8 mouse cellular contexts compared by ENCODE assay signal in genomic region chr19:4743524-4743923, GRCm38 (mm10). TPM values are rescaled to one million over a fixed set of nuclear protein-coding genes. Genes with fewer than 3 reads are reported as not detected.
DNase-seq lines count a peak whose midpoint lies in the region; ATAC-seq and TF ChIP-seq lines count a peak whose summit lies in the region.
"Had no signal": no experiment of that assay in that cellular context is flagged by ENCODE, and none has a peak within 500 bp of the region (broad histone marks: within the 10 kb centered on the region; RNA-seq: fewer than 3 reads in every experiment).

No protein-coding gene starts in this region.

- no peaks in the 10 kb centered on the region for H3K27me3 ChIP-seq in kidney, embryonic 16.5 days (ENCODE audit: insufficient read depth, low read length)
- H3K27me3 ChIP-seq in limb, embryonic 14.5 days (ENCODE audit: control insufficient read depth, insufficient read depth, low read length): no peaks in the 10 kb centered on the region
- no peaks in the 10 kb centered on the region for H3K27me3 ChIP-seq in midbrain, embryonic 15.5 days (replicated peaks)
- H3K27me3 ChIP-seq: midbrain, embryonic 12.5 days had no signal

- H3K4me2 ChIP-seq in kidney, embryonic 16.5 days (replicated peaks; ENCODE audit: low read depth, low read length): no peak overlapping the region
- no peak overlapping the region for H3K4me2 ChIP-seq in limb, embryonic 14.5 days (replicated peaks; ENCODE audit: low read depth, low read length, severe bottlenecking)
- H3K4me2 ChIP-seq in midbrain, embryonic 15.5 days: no peak overlapping the region
- H3K4me2 ChIP-seq: midbrain, embryonic 12.5 days had no signal

- no peaks in the 10 kb centered on the region for H3K9me3 ChIP-seq in kidney, embryonic 16.5 days (ENCODE audit: low read length)
- H3K9me3 ChIP-seq in limb, embryonic 14.5 days (ENCODE audit: control insufficient read depth, low read length): no peaks in the 10 kb centered on the region
- H3K9me3 ChIP-seq in midbrain, embryonic 15.5 days: no peaks in the 10 kb centered on the region
- H3K9me3 ChIP-seq: midbrain, embryonic 12.5 days had no signal

- peak; percentile 35 for DNase-seq in kidney, adult 9 months
- peak; percentile 13 to 16 for DNase-seq in B cell, adult 2 months
- DNase-seq in MN1 (ENCODE audit: low spot score): peak; percentile 37
- peak; percentile 59 for DNase-seq in limb, embryonic 14.5 days (ENCODE audit: low spot score)
- DNase-seq in urinary bladder, adult 18-20 months (ENCODE audit: low spot score in 2 of 2): no peak

- H3K27ac ChIP-seq in kidney, embryonic 16.5 days (ENCODE audit: low read length): no peak overlapping the region
- H3K27ac ChIP-seq in limb, embryonic 14.5 days (replicated peaks; ENCODE audit: low read depth, low read length): no peak overlapping the region
- H3K27ac ChIP-seq in midbrain, embryonic 15.5 days: no peak overlapping the region
- H3K27ac ChIP-seq: midbrain, embryonic 12.5 days had no signal

- H3K9ac ChIP-seq in kidney, embryonic 16.5 days (replicated peaks; ENCODE audit: low read length): no peak overlapping the region
- no peak overlapping the region for H3K9ac ChIP-seq in limb, embryonic 14.5 days (ENCODE audit: low read depth, low read length, severe bottlenecking)
- H3K9ac ChIP-seq in midbrain, embryonic 15.5 days: no peak overlapping the region
- H3K9ac ChIP-seq: midbrain, embryonic 12.5 days had no signal

- H3K4me1 ChIP-seq in kidney, embryonic 16.5 days (ENCODE audit: insufficient read depth, low read length): no peaks in the 10 kb centered on the region
- H3K4me1 ChIP-seq in limb, embryonic 14.5 days (ENCODE audit: control insufficient read depth, insufficient read depth, low read length): no peaks in the 10 kb centered on the region
- H3K4me1 ChIP-seq in midbrain, embryonic 15.5 days: no peaks in the 10 kb centered on the region
- H3K4me1 ChIP-seq: midbrain, embryonic 12.5 days had no signal

- ATAC-seq in kidney, embryonic 16.5 days (ENCODE audit: low FRiP score, low TSS enrichment): no peak
- ATAC-seq in limb, embryonic 14.5 days (ENCODE audit: low FRiP score, low read depth): no peak
- ATAC-seq in midbrain, embryonic 15.5 days (replicated peaks): no peak

- TF ChIP-seq POLR2A in limb, embryonic 14.5 days (IDR thresholded peaks at IDR 0.05; ENCODE audit: borderline replicate concordance, extremely low read depth, insufficient read depth, insufficient read length): no peak

- H3K36me3 ChIP-seq in kidney, embryonic 16.5 days (ENCODE audit: insufficient read depth, low read length): no peaks in the 10 kb centered on the region
- H3K36me3 ChIP-seq in limb, embryonic 14.5 days (ENCODE audit: control insufficient read depth, insufficient read depth, low read length): no peaks in the 10 kb centered on the region; the same call in 1 of the 2 replicates
- peaks cover 84% of the 10 kb centered on the region for H3K36me3 ChIP-seq in midbrain, embryonic 15.5 days (replicated peaks)

- H3K4me3 ChIP-seq in kidney, embryonic 16.5 days (ENCODE audit: low read length): no peak overlapping the region
- no peak overlapping the region for H3K4me3 ChIP-seq in limb, embryonic 14.5 days (replicated peaks; ENCODE audit: low read length)
- H3K4me3 ChIP-seq in midbrain, embryonic 15.5 days: no peak overlapping the region
- H3K4me3 ChIP-seq: midbrain, embryonic 12.5 days had no signal

- 40% methylated on average over 5 of the region's 5 CpGs for WGBS in kidney, embryonic 16.5 days
- 41% methylated on average over 5 of the region's 5 CpGs for WGBS in limb, embryonic 14.5 days
- WGBS in midbrain, embryonic 15.5 days: 37% methylated on average over 5 of the region's 5 CpGs

RNA-seq across cellular contexts. Expression of gene Rbm4b, which starts 12.8 kb away (rescaled TPM):
- polyA plus RNA-seq in kidney, embryonic 16.5 days (2015; fragmentation: Nextera tagmentation; extraction: Ambion mirVana): 75.5 and 77.2 TPM in 2 replicates
- polyA plus RNA-seq in limb, embryonic 14.5 days (2012; rRNA removed): 36.9 and 38.1 TPM in 2 replicates
- 63.2 and 71.8 TPM in 2 replicates for polyA plus RNA-seq in limb, embryonic 14.5 days (2014; fragmentation: Nextera tagmentation; extraction: Ambion mirVana)
- 180 and 188 TPM in 2 replicates for polyA plus RNA-seq in midbrain, embryonic 15.5 days (2015; fragmentation: Nextera tagmentation; extraction: Ambion mirVana)

RNA-seq across cellular contexts. Expression of gene Sptbn2, which starts 32.6 kb away (rescaled TPM):
- 3.2 and 3.8 TPM in 2 replicates for polyA plus RNA-seq in kidney, embryonic 16.5 days (2015; fragmentation: Nextera tagmentation; extraction: Ambion mirVana)
- polyA plus RNA-seq in limb, embryonic 14.5 days (2012; rRNA removed): 1.9 and 2.5 TPM in 2 replicates
- polyA plus RNA-seq in limb, embryonic 14.5 days (2014; fragmentation: Nextera tagmentation; extraction: Ambion mirVana): 4.2 TPM in 2 replicates
- 35.2 and 39.8 TPM in 2 replicates for polyA plus RNA-seq in midbrain, embryonic 15.5 days (2015; fragmentation: Nextera tagmentation; extraction: Ambion mirVana)

RNA-seq across cellular contexts. Expression of gene Gm960, which starts 45.1 kb away (rescaled TPM):
- 2.0 and 4.3 TPM in 2 replicates for polyA plus RNA-seq in kidney, embryonic 16.5 days (2015; fragmentation: Nextera tagmentation; extraction: Ambion mirVana)
- 1.4 and 1.9 TPM in 2 replicates for polyA plus RNA-seq in limb, embryonic 14.5 days (2012; rRNA removed)
- polyA plus RNA-seq in limb, embryonic 14.5 days (2014; fragmentation: Nextera tagmentation; extraction: Ambion mirVana): 3.1 and 3.7 TPM in 2 replicates
- polyA plus RNA-seq in midbrain, embryonic 15.5 days (2015; fragmentation: Nextera tagmentation; extraction: Ambion mirVana): 5.6 and 7.7 TPM in 2 replicates

RNA-seq across cellular contexts. Expression of gene Rbm4, which starts 50.2 kb away (rescaled TPM):
- polyA plus RNA-seq in kidney, embryonic 16.5 days (2015; fragmentation: Nextera tagmentation; extraction: Ambion mirVana): 66.0 and 82.7 TPM in 2 replicates
- polyA plus RNA-seq in limb, embryonic 14.5 days (2012; rRNA removed): 107 and 111 TPM in 2 replicates
- 78.9 and 82.6 TPM in 2 replicates for polyA plus RNA-seq in limb, embryonic 14.5 days (2014; fragmentation: Nextera tagmentation; extraction: Ambion mirVana)
- 98.0 and 98.6 TPM in 2 replicates for polyA plus RNA-seq in midbrain, embryonic 15.5 days (2015; fragmentation: Nextera tagmentation; extraction: Ambion mirVana)

Comparison
In these comparisons a context has a peak if more than half of its experiments do, and no peak if none do; other contexts are left out.
1. DNase-seq: peak in kidney, adult 9 months (single experiment), B cell, adult 2 months (2 of 2), MN1 (single experiment) and limb, embryonic 14.5 days (single experiment); none in urinary bladder, adult 18-20 months (0 of 2).